Comparison of ENCODE assay signal across 8 mouse cellular contexts in the genomic region with DNA sequence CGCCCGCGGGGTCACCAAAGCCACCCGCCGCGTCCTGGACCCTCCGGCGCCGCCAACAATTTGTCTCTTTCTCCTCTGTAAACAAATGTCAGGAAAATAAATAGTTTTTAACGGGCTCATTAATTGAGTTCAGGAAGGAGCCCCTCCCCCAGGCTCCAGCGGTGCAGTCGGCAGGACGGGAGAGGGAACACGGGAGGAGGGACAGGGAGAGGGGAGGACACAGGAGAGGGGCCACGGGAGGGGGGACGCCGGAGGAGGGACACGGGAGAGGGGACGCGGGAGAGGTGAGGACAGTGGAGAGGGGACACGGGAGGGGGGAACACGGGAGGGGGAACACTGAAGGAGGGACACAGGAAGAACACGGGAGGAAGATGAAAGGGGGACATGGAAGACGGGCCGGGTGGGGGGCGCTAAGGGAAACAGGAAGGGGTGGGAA. TPM values are rescaled to one million over a fixed set of nuclear protein-coding genes. Genes with fewer than 3 reads are reported as not detected.
DNase-seq lines count a peak whose midpoint lies in the region; ATAC-seq and TF ChIP-seq lines count a peak whose summit lies in the region.

No protein-coding gene starts in this region.

- 0 out of 2 replicates have a peak, but pooled peaks cover 2% of the 10 kb centered on the region for H3K36me3 ChIP-seq in kidney, embryonic 15.5 days
- H3K36me3 ChIP-seq in hindbrain, embryonic 11.5 days (ENCODE audit: control insufficient read depth, insufficient read depth, low read length): no peaks in the 10 kb centered on the region
- no peaks in the 10 kb centered on the region for H3K36me3 ChIP-seq in liver, embryonic 13.5 days
- no peaks in the 10 kb centered on the region for H3K36me3 ChIP-seq in small intestine, adult 2 months (ENCODE audit: control insufficient read depth, insufficient read depth, low read length)

- H3K27ac ChIP-seq in kidney, embryonic 15.5 days: peak overlapping the region; percentile 91
- H3K27ac ChIP-seq in hindbrain, embryonic 11.5 days (ENCODE audit: low read depth, low read length): peak overlapping the region; percentile 53; the same call in 1 of the 2 replicates
- no peak overlapping the region; the same call in 1 of the 2 replicates for H3K27ac ChIP-seq in liver, embryonic 13.5 days
- H3K27ac ChIP-seq in small intestine, adult 2 months (ENCODE audit: insufficient read depth, low read depth, low read length): no peak overlapping the region

- H3K9me3 ChIP-seq in kidney, embryonic 15.5 days (replicated peaks): no peaks in the 10 kb centered on the region
- no peaks in the 10 kb centered on the region for H3K9me3 ChIP-seq in hindbrain, embryonic 11.5 days (ENCODE audit: control insufficient read depth, low read length)
- H3K9me3 ChIP-seq in liver, embryonic 13.5 days (replicated peaks): 0 out of 2 replicates have a peak, but pooled peaks cover 3% of the 10 kb centered on the region

- H3K4me1 ChIP-seq in kidney, embryonic 15.5 days: peaks cover 97% of the 10 kb centered on the region
- H3K4me1 ChIP-seq in hindbrain, embryonic 11.5 days (replicated peaks; ENCODE audit: control insufficient read depth, insufficient read depth, low read length): peaks cover 50% of the 10 kb centered on the region
- peaks cover 58% of the 10 kb centered on the region for H3K4me1 ChIP-seq in liver, embryonic 13.5 days (replicated peaks)
- H3K4me1 ChIP-seq in small intestine, adult 2 months (ENCODE audit: control insufficient read depth, insufficient read depth, insufficient read length, low read length): peaks cover 18% of the 10 kb centered on the region

- under 1% methylated on average over 26 of the region's 26 CpGs for WGBS in kidney, embryonic 15.5 days
- WGBS in hindbrain, embryonic 11.5 days: 4% methylated on average over 23 of the region's 26 CpGs
- 4% methylated on average over 26 of the region's 26 CpGs for WGBS in liver, embryonic 13.5 days (ENCODE audit: insufficient replicate concordance)
- WGBS in small intestine, adult 2 months: 21% methylated on average over 26 of the region's 26 CpGs

- peak overlapping the region; percentile 63 for H3K4me2 ChIP-seq in kidney, embryonic 15.5 days
- H3K4me2 ChIP-seq in hindbrain, embryonic 11.5 days (replicated peaks; ENCODE audit: low read depth, low read length): peak overlapping the region; percentile 39
- H3K4me2 ChIP-seq in liver, embryonic 13.5 days: peak overlapping the region; percentile 53

- DNase-seq in kidney, adult 11 months: no peak
- no peak for DNase-seq in hindbrain, embryonic 11.5 days (ENCODE audit: low spot score)
- no peak for DNase-seq in liver, embryonic 13.5 days
- DNase-seq in gastrocnemius, postnatal 4 days (ENCODE audit: low spot score in 2 of 2): no peak
- DNase-seq in layer of hippocampus, postnatal 10 days (ENCODE audit: low spot score in 2 of 2): no peak

- no peak for TF ChIP-seq POLR2A in small intestine, adult 2 months (IDR thresholded peaks at IDR 0.05; ENCODE audit: low read depth, low read length)

- H3K27me3 ChIP-seq in kidney, embryonic 15.5 days: peaks cover 30% of the 10 kb centered on the region
- H3K27me3 ChIP-seq in hindbrain, embryonic 11.5 days (ENCODE audit: control insufficient read depth, insufficient read depth, low read length): peaks cover 5% of the 10 kb centered on the region; the same call in 1 of the 2 replicates
- H3K27me3 ChIP-seq in liver, embryonic 13.5 days: peaks cover 68% of the 10 kb centered on the region
- H3K27me3 ChIP-seq in small intestine, adult 2 months (ENCODE audit: control insufficient read depth, insufficient read depth, low read length): peaks cover 35% of the 10 kb centered on the region

- ATAC-seq in kidney, embryonic 15.5 days (replicated peaks; ENCODE audit: low FRiP score): peak; percentile 31
- no peak for ATAC-seq in hindbrain, embryonic 11.5 days (ENCODE audit: low FRiP score)
- 0 out of 2 replicates have a peak, but pooled peaks have one; percentile 7 for ATAC-seq in liver, embryonic 13.5 days (ENCODE audit: low read depth)
- no peak for ATAC-seq in granulocyte monocyte progenitor cell, adult 5-6 weeks (replicated peaks; ENCODE audit: poor library complexity, severe bottlenecking)

- peak overlapping the region; percentile 41; the same call in 1 of the 2 replicates for H3K9ac ChIP-seq in kidney, embryonic 15.5 days
- H3K9ac ChIP-seq in hindbrain, embryonic 11.5 days (ENCODE audit: low read depth, low read length): no peak overlapping the region
- H3K9ac ChIP-seq in liver, embryonic 13.5 days: no peak overlapping the region

- peak overlapping the region; percentile 38 for H3K4me3 ChIP-seq in kidney, embryonic 15.5 days (replicated peaks)
- peak overlapping the region; percentile 16 for H3K4me3 ChIP-seq in hindbrain, embryonic 11.5 days (ENCODE audit: low read depth, low read length)
- peak overlapping the region; percentile 43 for H3K4me3 ChIP-seq in liver, embryonic 13.5 days (replicated peaks)
- peak overlapping the region; percentile 16; the same call in 1 of the 2 replicates for H3K4me3 ChIP-seq in small intestine, adult 2 months (ENCODE audit: low read depth, low read length)

- TF ChIP-seq CTCF in small intestine, adult 2 months (IDR thresholded peaks at IDR 0.05; ENCODE audit: extremely low read depth, insufficient read length, insufficient replicate concordance, low read depth, low read length): no peak

RNA-seq across cellular contexts. Expression of gene Ptprs, which starts 6.3 kb away (rescaled TPM):
- polyA plus RNA-seq in kidney, embryonic 15.5 days (2015; fragmentation: Nextera tagmentation; extraction: Ambion mirVana): 81.5 and 95.6 TPM in 2 replicates
- 142 and 156 TPM in 2 replicates for polyA plus RNA-seq in hindbrain, embryonic 11.5 days (2014; fragmentation: Nextera tagmentation; extraction: Ambion mirVana)
- polyA plus RNA-seq in liver, embryonic 13.5 days (2015; fragmentation: Nextera tagmentation; extraction: Ambion mirVana): 6.2 and 7.6 TPM in 2 replicates
- polyA plus RNA-seq in small intestine, adult 2 months (2012; rRNA removed): 42.5 and 54.1 TPM in 2 replicates
- total RNA-seq in granulocyte monocyte progenitor cell, adult 5-6 weeks (2014; fragmentation: Nextera tagmentation): 62.2 and 73.5 TPM in 2 replicates
- 45.1 and 59.2 TPM in 2 replicates for total RNA-seq in granulocyte monocyte progenitor cell, adult 5-6 weeks (2017)
- 100 to 1,000 TPM; 115 TPM for total RNA-seq in gastrocnemius, postnatal 4 days (2021)
- 100 to 1,000 TPM; 817 to 911 TPM for total RNA-seq in layer of hippocampus, postnatal 10 days (2021)

RNA-seq across cellular contexts. Expression of gene Znrf4, which starts 42.2 kb away (rescaled TPM):
- not detected in 2 replicates for polyA plus RNA-seq in kidney, embryonic 15.5 days (2015; fragmentation: Nextera tagmentation; extraction: Ambion mirVana)
- polyA plus RNA-seq in hindbrain, embryonic 11.5 days (2014; fragmentation: Nextera tagmentation; extraction: Ambion mirVana): not detected in 2 replicates
- polyA plus RNA-seq in liver, embryonic 13.5 days (2015; fragmentation: Nextera tagmentation; extraction: Ambion mirVana): not detected in 2 replicates
- not detected in 2 replicates for polyA plus RNA-seq in small intestine, adult 2 months (2012; rRNA removed)
- total RNA-seq in granulocyte monocyte progenitor cell, adult 5-6 weeks (2014; fragmentation: Nextera tagmentation): not detected in 2 replicates
- not detected in 2 replicates for total RNA-seq in granulocyte monocyte progenitor cell, adult 5-6 weeks (2017)
- total RNA-seq in gastrocnemius, postnatal 4 days (2021): not detected
- total RNA-seq in layer of hippocampus, postnatal 10 days (2021): not detected

Comparison
In these comparisons a context has a peak if more than half of its experiments do, and no peak if none do; other contexts are left out.
1. ATAC-seq: peak in kidney, embryonic 15.5 days (single experiment) and liver, embryonic 13.5 days (single experiment); none in hindbrain, embryonic 11.5 days (single experiment) and granulocyte monocyte progenitor cell, adult 5-6 weeks (single experiment).
2. H3K27ac ChIP-seq: peak in kidney, embryonic 15.5 days (single experiment) and hindbrain, embryonic 11.5 days (single experiment); none in liver, embryonic 13.5 days (single experiment) and small intestine, adult 2 months (single experiment).
3. Peak in every context shown above with its lines, with median percentiles within 50 percentile points of each other: H3K4me2 ChIP-seq and H3K4me3 ChIP-seq.